Comparison of ENCODE assay signal across 18 mouse cellular contexts in genomic region chr6:37794211-37794610, GRCm38 (mm10).
A peak's percentile ranks its signal among the peaks of the same experiment; 100 is the strongest.
DNase-seq lines count a peak whose midpoint lies in the region; ATAC-seq and TF ChIP-seq lines count a peak whose summit lies in the region.
"Had no signal": no experiment of that assay in that cellular context is flagged by ENCODE, and none has a peak within 500 bp of the region (broad histone marks: within the 10 kb centered on the region; RNA-seq: fewer than 3 reads in every experiment).

No protein-coding gene starts in this region.

- no peak overlapping the region for H3K27ac ChIP-seq in kidney, adult 2 months (ENCODE audit: insufficient read depth, low read depth, low read length)
- H3K27ac ChIP-seq in kidney, embryonic 15.5 days = peak overlapping the region; percentile 69
- H3K27ac ChIP-seq: heart, embryonic 10.5 days; hindbrain, postnatal 0 days; layer of hippocampus, adult 2 months; lung, embryonic 15.5 days had no signal

- no peak for TF ChIP-seq POLR2A in kidney, adult 2 months (IDR thresholded peaks at IDR 0.05; ENCODE audit: low read depth, low read length)

- no peaks in the 10 kb centered on the region for H3K27me3 ChIP-seq in kidney, adult 2 months (replicated peaks; ENCODE audit: control insufficient read depth, insufficient read depth, low read length)
- no peaks in the 10 kb centered on the region for H3K27me3 ChIP-seq in kidney, embryonic 15.5 days
- H3K27me3 ChIP-seq: lung, embryonic 15.5 days had no signal

- peaks cover 8% of the 10 kb centered on the region; the same call in 1 of the 2 replicates for H3K9me3 ChIP-seq in kidney, embryonic 15.5 days (replicated peaks)
- H3K9me3 ChIP-seq: heart, embryonic 10.5 days; lung, embryonic 15.5 days had no signal

- no peaks in the 10 kb centered on the region for H3K36me3 ChIP-seq in kidney, adult 2 months (ENCODE audit: control insufficient read depth, insufficient read depth, low read length)
- no peaks in the 10 kb centered on the region for H3K36me3 ChIP-seq in kidney, embryonic 15.5 days
- H3K36me3 ChIP-seq: heart, embryonic 10.5 days; lung, embryonic 15.5 days had no signal

- H3K9ac ChIP-seq in kidney, embryonic 15.5 days = no peak overlapping the region
- H3K9ac ChIP-seq: lung, embryonic 15.5 days had no signal

- TF ChIP-seq CTCF in kidney, adult 2 months (conservative IDR thresholded peaks at IDR 0.05; ENCODE audit: insufficient read depth, insufficient read length, low read depth, low read length) = no peak

- no peak overlapping the region for H3K4me3 ChIP-seq in kidney, adult 2 months (ENCODE audit: insufficient read depth, low read depth, low read length)
- no peak overlapping the region for H3K4me3 ChIP-seq in kidney, embryonic 15.5 days (replicated peaks)
- H3K4me3 ChIP-seq: heart, embryonic 10.5 days; layer of hippocampus, adult 2 months; lung, embryonic 15.5 days had no signal

- DNase-seq in kidney, adult 2 months = peak; percentile 56
- no peak for DNase-seq in kidney, postnatal 25 days
- peak; percentile 3 for DNase-seq in adrenal gland, postnatal 25 days
- DNase-seq in skeletal muscle tissue, adult 2 months (ENCODE audit: low read depth, low spot score) = peak; percentile 35
- no peak for DNase-seq in thymus, postnatal 10 days (ENCODE audit: low spot score in 2 of 2)
- no peak for DNase-seq in left cerebral cortex, adult 8-10 months (ENCODE audit: low spot score in 2 of 2)
- DNase-seq: cerebellum, adult 9-10 months; gastrocnemius, postnatal 25 days; thymus, adult 18-20 months had no signal

- peak; percentile 75 for ATAC-seq in kidney, embryonic 15.5 days (replicated peaks; ENCODE audit: low FRiP score)
- ATAC-seq in activated CD4-positive, CD25-positive, alpha-beta regulatory T cell, adult 4 months = no peak
- ATAC-seq: forebrain, embryonic 16.5 days; hindbrain, postnatal 0 days; midbrain, embryonic 16.5 days had no signal

- no peak overlapping the region for H3K4me2 ChIP-seq in kidney, embryonic 15.5 days
- H3K4me2 ChIP-seq: liver, embryonic 11.5 days; lung, embryonic 15.5 days had no signal

- 23% methylated on average over 4 of the region's 4 CpGs for WGBS in kidney, adult 2 months
- WGBS in kidney, embryonic 15.5 days = 24% methylated on average over 4 of the region's 4 CpGs

- peaks cover 3% of the 10 kb centered on the region; the same call in 1 of the 2 replicates for H3K4me1 ChIP-seq in kidney, adult 2 months (ENCODE audit: control insufficient read depth, insufficient read depth, low read length)
- no peaks in the 10 kb centered on the region for H3K4me1 ChIP-seq in kidney, embryonic 15.5 days
- H3K4me1 ChIP-seq: heart, embryonic 10.5 days; lung, embryonic 15.5 days had no signal

Comparison
In these comparisons a context has a peak if more than half of its experiments do, and no peak if none do; other contexts are left out.
1. DNase-seq: peak in kidney, adult 2 months (single experiment), adrenal gland, postnatal 25 days (single experiment) and skeletal muscle tissue, adult 2 months (single experiment); none in kidney, postnatal 25 days (0 of 2), thymus, postnatal 10 days (0 of 2) and left cerebral cortex, adult 8-10 months (0 of 2).